Mouse (Mus musculus): ENCODE measurements around the gene Ube2e3. TPM values are rescaled to one million over a fixed set of nuclear protein-coding genes. Genes with fewer than 3 reads are reported as not detected.
A peak's percentile ranks its signal among the peaks of the same experiment; 100 is the strongest.

Ube2e3 gene
- polyA plus RNA-seq, 1 experiment from 2014 or later = 248 TPM

DNA sequence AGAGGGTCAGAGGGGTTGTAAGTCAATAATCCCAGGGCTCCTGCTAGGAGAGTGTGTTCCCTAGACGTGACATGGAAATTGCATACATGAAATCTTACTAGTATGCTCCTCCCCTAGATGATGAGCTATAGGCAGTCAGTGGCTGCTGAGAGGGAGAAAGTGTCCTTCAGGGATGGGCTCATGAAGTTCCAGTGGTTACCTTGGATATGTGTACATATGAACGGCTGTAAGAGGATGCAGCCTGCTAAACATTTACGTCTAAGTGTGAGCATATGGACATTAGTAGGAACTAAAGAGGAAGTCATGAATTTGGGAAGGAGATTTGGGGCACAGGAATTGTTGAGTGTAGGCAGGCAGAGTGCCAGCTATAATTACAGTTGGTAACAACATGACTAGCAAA lies 38.0 kb downstream of the Ube2e3 start:
- H3K27me3 ChIP-seq (ENCODE audit: control insufficient read depth, insufficient read depth, low read length) = no peaks in the 10 kb centered on the region
- ATAC-seq (replicated peaks; ENCODE audit: low FRiP score) (no peak), DNase-seq (ENCODE audit: low spot score) (no peak)
- H3K4me1 ChIP-seq (replicated peaks; ENCODE audit: control insufficient read depth, insufficient read depth, low read length) = no peaks in the 10 kb centered on the region
- H3K4me2 ChIP-seq (ENCODE audit: low read depth, low read length, severe bottlenecking) = no peak overlapping the region
- WGBS = 89% methylated on average over 3 of the region's 3 CpGs
- H3K9me3 ChIP-seq (ENCODE audit: control insufficient read depth, low read length) = no peaks in the 10 kb centered on the region
- H3K4me3 ChIP-seq (ENCODE audit: low read depth, low read length) = no peak overlapping the region
- no peaks in the 10 kb centered on the region for H3K36me3 ChIP-seq (ENCODE audit: control insufficient read depth, insufficient read depth, low read length)
- no peak overlapping the region for H3K9ac ChIP-seq (ENCODE audit: low read length)
- no peak overlapping the region for H3K27ac ChIP-seq (ENCODE audit: low read depth, low read length)

DNA sequence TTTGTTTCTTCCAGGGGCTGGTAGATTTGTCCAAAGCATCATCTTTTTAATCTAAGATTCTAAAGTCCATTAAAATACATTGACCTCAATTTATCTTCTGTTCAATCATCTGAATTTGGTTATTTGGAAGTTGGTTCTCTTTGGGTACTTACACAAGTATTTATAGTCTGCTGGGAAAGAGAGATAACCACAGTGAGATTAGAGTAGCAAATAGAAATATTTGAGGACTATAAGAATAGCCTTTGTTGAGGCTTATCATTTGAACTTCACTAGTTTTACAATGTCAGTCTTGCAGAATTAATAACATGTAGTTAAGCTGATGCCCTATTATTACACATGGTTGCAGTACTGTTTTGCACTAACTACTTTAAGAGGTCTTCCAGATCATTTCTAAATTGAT lies 43.6 kb downstream of the Ube2e3 start:
- Histone ChIP-seq H3K4me1 (replicated peaks; ENCODE audit: control insufficient read depth, insufficient read depth, low read length) (no peaks in the 10 kb centered on the region), H3K4me2 (ENCODE audit: low read depth, low read length, severe bottlenecking) (no peak overlapping the region), H3K9me3 (ENCODE audit: control insufficient read depth, low read length) (no peaks in the 10 kb centered on the region), H3K27ac (ENCODE audit: low read depth, low read length) (no peak overlapping the region), H3K4me3 (ENCODE audit: low read depth, low read length) (no peak overlapping the region), H3K36me3 (ENCODE audit: control insufficient read depth, insufficient read depth, low read length) (no peaks in the 10 kb centered on the region), H3K9ac (ENCODE audit: low read length) (no peak overlapping the region), H3K27me3 (ENCODE audit: control insufficient read depth, insufficient read depth, low read length) (no peaks in the 10 kb centered on the region)
- no peak for DNase-seq (ENCODE audit: low spot score)
- ATAC-seq (replicated peaks; ENCODE audit: low FRiP score) = no peak

DNA sequence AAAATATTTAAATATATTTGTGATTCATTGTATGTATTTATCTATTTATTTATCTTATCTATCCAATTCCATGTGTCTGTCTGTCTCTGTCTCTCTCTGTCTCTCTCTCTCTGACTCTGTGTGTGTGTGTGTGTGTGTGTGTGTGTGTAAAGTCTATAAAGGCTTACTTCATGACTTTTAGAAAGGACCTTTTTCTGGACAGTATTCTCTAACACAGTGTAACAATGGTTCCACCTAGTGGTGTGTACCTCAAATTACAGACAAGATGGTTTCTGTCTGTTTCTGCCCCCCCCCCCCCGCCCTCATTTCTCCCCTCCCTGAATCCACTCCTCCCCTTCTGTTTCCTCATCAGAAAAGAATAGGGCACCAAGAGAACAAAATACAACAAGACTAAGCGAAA lies 46.9 kb downstream of the Ube2e3 start:
- H3K27ac ChIP-seq (ENCODE audit: low read depth, low read length) = no peak overlapping the region
- WGBS = 80% methylated on average over 2 of the region's 2 CpGs
- ATAC-seq (replicated peaks; ENCODE audit: low FRiP score) = no peak

DNA sequence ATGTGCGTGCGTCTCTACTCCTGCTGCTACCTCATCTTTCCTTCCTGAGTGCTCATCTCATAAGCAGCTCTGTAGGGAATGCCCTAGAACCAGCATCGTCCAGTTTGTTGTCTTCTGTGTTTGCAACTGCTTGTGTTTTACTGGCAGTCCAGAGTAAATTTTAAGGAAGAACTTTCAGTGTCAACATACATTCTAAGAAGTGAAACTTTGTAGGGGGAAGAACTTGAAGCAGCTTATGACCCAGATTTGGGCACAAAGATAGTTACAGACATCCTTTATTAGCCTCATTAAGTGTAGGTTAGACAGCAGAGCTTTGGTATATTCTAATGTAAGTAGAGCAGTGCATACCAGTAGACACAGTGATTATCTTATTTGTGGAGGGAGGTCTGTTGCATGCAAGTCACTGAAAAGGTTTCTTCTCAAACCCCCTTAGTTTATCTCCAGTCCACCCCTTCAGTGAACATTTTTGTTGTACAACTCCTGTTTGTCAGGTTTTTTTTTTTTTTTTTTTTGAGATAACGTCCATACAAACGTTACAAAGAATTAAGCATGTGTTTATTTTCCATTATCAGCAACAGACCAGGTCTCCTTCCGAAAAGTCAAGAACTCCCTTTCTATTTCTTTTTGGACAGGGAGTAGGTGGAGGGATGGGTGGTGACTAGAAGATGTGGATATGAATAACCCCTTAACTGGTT lies 55.2 kb downstream of the Ube2e3 start:
- Histone ChIP-seq H3K36me3 (ENCODE audit: control insufficient read depth, insufficient read depth, low read length) (no peaks in the 10 kb centered on the region), H3K27me3 (ENCODE audit: control insufficient read depth, insufficient read depth, low read length) (no peaks in the 10 kb centered on the region), H3K4me2 (ENCODE audit: low read depth, low read length, severe bottlenecking) (no peak overlapping the region), H3K9me3 (ENCODE audit: control insufficient read depth, low read length) (no peaks in the 10 kb centered on the region), H3K9ac (ENCODE audit: low read length) (no peak overlapping the region), H3K4me1 (replicated peaks; ENCODE audit: control insufficient read depth, insufficient read depth, low read length) (no peaks in the 10 kb centered on the region), H3K4me3 (ENCODE audit: low read depth, low read length) (no peak overlapping the region), H3K27ac (ENCODE audit: low read depth, low read length) (no peak overlapping the region)
- 89% methylated on average over 6 of the region's 6 CpGs for WGBS
- DNase-seq (ENCODE audit: low spot score) (no peak), ATAC-seq (replicated peaks; ENCODE audit: low FRiP score) (no peak)

More for the DNA sequence above, 46.9 kb downstream of the Ube2e3 start:
- Histone ChIP-seq H3K9me3 (ENCODE audit: control insufficient read depth, low read length) (no peaks in the 10 kb centered on the region), H3K4me1 (replicated peaks; ENCODE audit: control insufficient read depth, insufficient read depth, low read length) (no peaks in the 10 kb centered on the region), H3K27me3 (ENCODE audit: control insufficient read depth, insufficient read depth, low read length) (no peaks in the 10 kb centered on the region), H3K4me2 (ENCODE audit: low read depth, low read length, severe bottlenecking) (no peak overlapping the region), H3K9ac (ENCODE audit: low read length) (no peak overlapping the region), H3K4me3 (ENCODE audit: low read depth, low read length) (no peak overlapping the region), H3K36me3 (ENCODE audit: control insufficient read depth, insufficient read depth, low read length) (no peaks in the 10 kb centered on the region)
- no peak for DNase-seq (ENCODE audit: low spot score)

DNA sequence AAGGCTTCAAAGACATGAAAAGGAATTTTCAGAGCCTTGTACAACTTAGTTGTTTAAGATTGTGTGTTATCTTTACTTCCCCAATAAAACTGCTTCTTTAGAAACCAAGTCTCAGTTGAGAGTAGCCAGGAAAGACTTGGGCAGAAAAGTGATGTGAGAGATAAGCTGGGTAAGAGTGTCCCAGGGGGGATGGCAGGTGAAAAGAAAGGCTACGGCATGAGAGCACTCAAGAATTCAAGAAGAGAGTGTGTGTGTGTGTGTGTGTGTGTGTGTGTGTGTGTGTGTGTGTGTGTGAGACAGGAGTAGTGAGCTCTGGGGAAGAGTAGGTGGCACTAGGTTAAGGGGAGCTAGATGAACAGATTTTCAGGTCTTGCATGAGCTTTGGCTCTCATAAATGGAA lies 57.9 kb downstream of the Ube2e3 start:
- 73% methylated on average over 1 of the region's 1 CpGs for WGBS
- Histone ChIP-seq H3K27ac (ENCODE audit: low read depth, low read length) (no peak overlapping the region), H3K4me2 (ENCODE audit: low read depth, low read length, severe bottlenecking) (no peak overlapping the region), H3K4me1 (replicated peaks; ENCODE audit: control insufficient read depth, insufficient read depth, low read length) (no peaks in the 10 kb centered on the region), H3K36me3 (ENCODE audit: control insufficient read depth, insufficient read depth, low read length) (no peaks in the 10 kb centered on the region), H3K9me3 (ENCODE audit: control insufficient read depth, low read length) (no peaks in the 10 kb centered on the region), H3K9ac (ENCODE audit: low read length) (no peak overlapping the region), H3K4me3 (ENCODE audit: low read depth, low read length) (no peak overlapping the region), H3K27me3 (ENCODE audit: control insufficient read depth, insufficient read depth, low read length) (no peaks in the 10 kb centered on the region)
- ATAC-seq (replicated peaks; ENCODE audit: low FRiP score) (no peak), DNase-seq (ENCODE audit: low spot score) (no peak)

DNA sequence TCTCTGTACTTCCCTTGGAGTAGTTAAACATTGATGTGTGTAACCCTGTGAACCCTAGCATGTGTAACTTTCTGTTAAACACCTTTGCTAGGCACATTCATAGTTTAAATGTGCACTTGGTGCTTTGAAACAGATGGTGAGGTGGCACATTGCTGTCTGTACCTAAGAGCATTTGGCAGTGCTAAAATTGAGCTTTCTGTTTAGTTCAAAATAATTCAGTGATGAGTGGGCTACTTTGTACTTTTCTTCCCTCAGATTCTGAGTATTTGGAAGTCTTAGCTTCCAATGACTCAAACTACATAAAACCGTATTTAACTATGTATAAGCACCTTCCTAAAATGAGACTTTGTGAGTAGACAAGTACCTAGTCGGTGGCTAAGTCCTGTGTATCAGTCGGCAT lies 59.7 kb downstream of the Ube2e3 start:
- WGBS = 87% methylated on average over 3 of the region's 3 CpGs
- Histone ChIP-seq H3K9me3 (ENCODE audit: control insufficient read depth, low read length) (no peaks in the 10 kb centered on the region), H3K27ac (ENCODE audit: low read depth, low read length) (no peak overlapping the region), H3K27me3 (ENCODE audit: control insufficient read depth, insufficient read depth, low read length) (no peaks in the 10 kb centered on the region), H3K4me3 (ENCODE audit: low read depth, low read length) (no peak overlapping the region), H3K36me3 (ENCODE audit: control insufficient read depth, insufficient read depth, low read length) (no peaks in the 10 kb centered on the region), H3K4me2 (ENCODE audit: low read depth, low read length, severe bottlenecking) (no peak overlapping the region), H3K9ac (ENCODE audit: low read length) (no peak overlapping the region), H3K4me1 (replicated peaks; ENCODE audit: control insufficient read depth, insufficient read depth, low read length) (no peaks in the 10 kb centered on the region)
- ATAC-seq (replicated peaks; ENCODE audit: low FRiP score) (no peak), DNase-seq (ENCODE audit: low spot score) (no peak)

DNA sequence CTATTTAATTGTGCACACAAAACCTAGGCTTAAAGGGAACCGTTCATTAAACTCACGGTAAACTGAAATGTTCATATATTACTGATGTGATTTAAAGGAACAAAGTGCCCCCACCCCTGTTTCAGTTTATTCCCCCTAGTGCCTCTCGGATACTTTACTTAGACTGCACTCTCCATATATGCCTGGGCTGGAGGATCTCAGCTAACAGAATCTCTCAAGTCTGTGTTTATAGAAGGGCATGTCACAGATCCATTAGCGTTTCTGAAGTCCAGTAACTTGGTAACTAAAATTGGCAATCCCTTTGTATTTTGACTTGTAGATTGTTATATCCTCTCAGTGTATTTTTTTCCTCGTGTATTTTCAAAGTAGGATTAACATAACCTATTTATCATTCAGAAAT lies 60.2 kb downstream of the Ube2e3 start:
- no peak overlapping the region for H3K9ac ChIP-seq (ENCODE audit: low read length)
- ATAC-seq (replicated peaks; ENCODE audit: low FRiP score) (no peak), DNase-seq (ENCODE audit: low spot score) (no peak)
- H3K36me3 ChIP-seq (ENCODE audit: control insufficient read depth, insufficient read depth, low read length) = no peaks in the 10 kb centered on the region
- H3K4me3 ChIP-seq (ENCODE audit: low read depth, low read length) = no peak overlapping the region
- 83% methylated on average over 5 of the region's 5 CpGs for WGBS
- no peaks in the 10 kb centered on the region for H3K27me3 ChIP-seq (ENCODE audit: control insufficient read depth, insufficient read depth, low read length)
- H3K4me1 ChIP-seq (replicated peaks; ENCODE audit: control insufficient read depth, insufficient read depth, low read length) = no peaks in the 10 kb centered on the region
- H3K9me3 ChIP-seq (ENCODE audit: control insufficient read depth, low read length) = no peaks in the 10 kb centered on the region
- no peak overlapping the region for H3K27ac ChIP-seq (ENCODE audit: low read depth, low read length)
- no peak overlapping the region for H3K4me2 ChIP-seq (ENCODE audit: low read depth, low read length, severe bottlenecking)

DNA sequence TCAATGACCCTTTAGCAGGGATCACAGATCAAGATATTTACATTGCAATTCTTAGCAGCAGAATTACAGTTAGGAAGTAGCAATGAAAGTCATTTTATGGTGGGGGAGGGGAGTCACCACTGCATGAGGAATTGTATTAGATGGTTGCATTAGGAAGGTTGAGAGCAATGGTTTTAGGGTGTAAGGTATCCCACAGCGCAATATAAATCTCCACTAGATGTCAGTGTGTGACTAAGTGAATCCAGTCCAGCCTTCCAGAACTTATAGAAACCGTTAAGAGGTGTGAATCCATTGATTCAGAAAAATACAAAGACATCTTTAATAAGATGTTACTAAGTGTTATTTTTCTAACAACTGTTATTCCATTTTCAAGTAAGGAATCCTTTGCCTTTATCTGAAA lies 63.4 kb downstream of the Ube2e3 start:
- H3K4me1 ChIP-seq (replicated peaks; ENCODE audit: control insufficient read depth, insufficient read depth, low read length) = no peaks in the 10 kb centered on the region
- no peak overlapping the region for H3K4me2 ChIP-seq (ENCODE audit: low read depth, low read length, severe bottlenecking)
- ATAC-seq (replicated peaks; ENCODE audit: low FRiP score) (0 out of 2 replicates have a peak, but pooled peaks have one; percentile 12), DNase-seq (ENCODE audit: low spot score) (no peak)
- H3K27me3 ChIP-seq (ENCODE audit: control insufficient read depth, insufficient read depth, low read length) = no peaks in the 10 kb centered on the region
- no peak overlapping the region for H3K9ac ChIP-seq (ENCODE audit: low read length)
- WGBS = 42% methylated on average over 2 of the region's 2 CpGs
- H3K4me3 ChIP-seq (ENCODE audit: low read depth, low read length) = no peak overlapping the region
- no peak overlapping the region for H3K27ac ChIP-seq (ENCODE audit: low read depth, low read length)
- no peaks in the 10 kb centered on the region for H3K9me3 ChIP-seq (ENCODE audit: control insufficient read depth, low read length)
- no peaks in the 10 kb centered on the region for H3K36me3 ChIP-seq (ENCODE audit: control insufficient read depth, insufficient read depth, low read length)

DNA sequence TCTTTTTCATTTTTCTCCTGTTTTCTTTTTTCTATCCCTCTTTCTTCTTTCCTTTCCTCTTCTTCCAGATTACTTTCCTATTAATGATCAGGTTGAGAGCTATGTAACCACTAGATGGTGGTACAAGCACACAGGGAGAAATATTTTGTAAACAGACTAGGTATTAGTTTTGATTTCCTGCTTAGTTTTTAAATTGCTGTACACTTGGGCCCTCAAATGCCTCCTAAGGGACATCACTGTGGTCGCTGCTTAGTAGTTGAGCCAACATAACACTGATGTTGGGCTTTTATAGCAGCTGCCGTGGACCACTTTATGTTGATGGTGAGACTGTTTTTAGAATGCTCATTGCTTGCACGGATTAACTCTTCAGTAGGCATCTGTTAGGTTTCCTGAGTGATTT lies 91.5 kb downstream of the Ube2e3 start:
- H3K4me2 ChIP-seq (ENCODE audit: low read depth, low read length, severe bottlenecking) = no peak overlapping the region
- no peak overlapping the region for H3K4me3 ChIP-seq (ENCODE audit: low read depth, low read length)
- no peak for DNase-seq (ENCODE audit: low spot score)
- H3K4me1 ChIP-seq (replicated peaks; ENCODE audit: control insufficient read depth, insufficient read depth, low read length) = no peaks in the 10 kb centered on the region
- H3K27ac ChIP-seq (ENCODE audit: low read depth, low read length) = no peak overlapping the region
- no peaks in the 10 kb centered on the region for H3K27me3 ChIP-seq (ENCODE audit: control insufficient read depth, insufficient read depth, low read length)
- H3K9me3 ChIP-seq (ENCODE audit: control insufficient read depth, low read length) = no peaks in the 10 kb centered on the region
- no peak overlapping the region for H3K9ac ChIP-seq (ENCODE audit: low read length)
- WGBS = 69% methylated on average over 3 of the region's 3 CpGs
- H3K36me3 ChIP-seq (ENCODE audit: control insufficient read depth, insufficient read depth, low read length) = no peaks in the 10 kb centered on the region
- no peak for ATAC-seq (replicated peaks; ENCODE audit: low FRiP score)

Measured in forebrain, embryonic 11.5 days (tissue).